Mouse (Mus musculus) kidney, embryonic 15.5 days (tissue): ENCODE results near the gene Plcd1. TPM values are rescaled to one million over a fixed set of nuclear protein-coding genes. Genes with fewer than 3 reads are reported as not detected.

Experiments
- ATAC-seq: fragments of 200-750 bp; cut with Nextera tagmentation; replicated peaks from 2 replicates; pipeline ENCODE4 v1.8.0; 2017; ENCODE audit warnings: moderate TSS enrichment; ENCODE audit not compliant: low FRiP score
- H3K27ac ChIP-seq: fragments of 300-500 bp; sonication (generic); 2 replicates; pipeline ENCODE4 v1.5.1; 2015; ENCODE audit warnings: mild to moderate bottlenecking, inconsistent platforms
- H3K27me3 ChIP-seq: fragments of 300-500 bp; sonication (generic); 2 replicates; pipeline ENCODE4 v1.6.1; 2015; ENCODE audit warnings: inconsistent platforms
- H3K36me3 ChIP-seq: fragments of 300-500 bp; sonication (generic); 2 replicates; pipeline ENCODE4 v1.6.1; 2015; ENCODE audit warnings: inconsistent platforms
- H3K4me1 ChIP-seq: fragments of 300-500 bp; sonication (generic); 2 replicates; pipeline ENCODE4 v1.6.1; 2015; ENCODE audit warnings: inconsistent platforms
- H3K4me2 ChIP-seq: fragments of 300-500 bp; sonication (generic); 2 replicates; pipeline ENCODE4 v1.6.1; 2015; ENCODE audit warnings: moderate library complexity, mild to moderate bottlenecking, inconsistent platforms
- H3K4me3 ChIP-seq: fragments of 300-500 bp; sonication (generic); replicated peaks from 2 replicates; pipeline ENCODE4 v1.5.1; 2015; ENCODE audit warnings: mild to moderate bottlenecking, inconsistent platforms
- H3K9ac ChIP-seq: fragments of 300-500 bp; sonication (generic); 2 replicates; pipeline ENCODE4 v1.6.1; 2015; ENCODE audit warnings: mild to moderate bottlenecking, inconsistent platforms
- H3K9me3 ChIP-seq: fragments of 300-500 bp; sonication (generic); replicated peaks from 2 replicates; pipeline ENCODE4 v1.6.1; 2016; ENCODE audit warnings: inconsistent platforms
- WGBS: fragments of 180-500 bp; shearing (Covaris S2); methylation state at CpG from one replicate; pipeline ENCODE4 v1.1.7; 2015; ENCODE audit warnings: mixed read lengths; 5-methylcytosine and 5-hydroxymethylcytosine counted together
- polyA plus RNA-seq: library from polyadenylated mRNA; unstranded; fragments of >200 nt; fragmentation: Nextera tagmentation; extraction: Ambion mirVana; gene quantifications from 2 replicates; pipeline ENCODE4 v1.2.1, GENCODE M21; 2015

Plcd1 gene
- polyA plus RNA-seq, 1 experiment from 2014 or later = 20.1 TPM

GRCm38 (mm10) chr9:119107566-119107965 is 14.3 kb upstream of the Plcd1 start:
- no peak overlapping the region for H3K9ac ChIP-seq
- H3K36me3 ChIP-seq = no peaks in the 10 kb centered on the region
- no peak overlapping the region for H3K27ac ChIP-seq
- ATAC-seq = no peak
- no peak overlapping the region for H3K4me2 ChIP-seq
- 86% methylated on average over 4 of the region's 4 CpGs for WGBS
- H3K4me1 ChIP-seq = peaks cover 21% of the 10 kb centered on the region
- H3K9me3 ChIP-seq = no peaks in the 10 kb centered on the region
- H3K4me3 ChIP-seq = no peak overlapping the region
- peaks cover 6% of the 10 kb centered on the region; the same call in 1 of the 2 replicates for H3K27me3 ChIP-seq

DNA sequence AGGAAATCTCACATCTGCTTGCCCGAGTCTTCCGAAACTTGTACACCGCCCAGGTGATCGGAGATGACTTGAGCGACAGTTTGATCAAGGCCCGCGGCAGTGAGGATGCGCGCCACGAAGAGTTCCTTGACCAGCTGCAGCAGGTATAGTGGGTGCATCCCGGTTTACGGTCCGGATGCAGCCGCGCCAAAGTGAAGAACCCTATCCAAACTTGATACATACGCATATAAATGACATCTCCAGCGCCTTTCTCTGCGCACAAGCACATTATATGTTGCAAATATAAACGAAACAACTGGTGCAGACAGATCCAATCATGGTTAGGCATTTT is 9.4 kb upstream of the Plcd1 start:
- H3K4me1 ChIP-seq = peaks cover 22% of the 10 kb centered on the region
- no peaks in the 10 kb centered on the region for H3K36me3 ChIP-seq
- H3K9ac ChIP-seq = peak overlapping the region; percentile 39
- WGBS = 3% methylated on average over 19 of the region's 19 CpGs
- peaks cover 6% of the 10 kb centered on the region; the same call in 1 of the 2 replicates for H3K27me3 ChIP-seq
- peak; percentile 10; the same call in 1 of the 2 replicates for ATAC-seq
- peak overlapping the region; percentile 66 for H3K4me3 ChIP-seq
- peak overlapping the region; percentile 93 for H3K4me2 ChIP-seq
- H3K9me3 ChIP-seq = no peaks in the 10 kb centered on the region
- no peak overlapping the region for H3K27ac ChIP-seq

GRCm38 (mm10) chr9:119101992-119102782 is 8.9 kb upstream of the Plcd1 start, which contains the start of gene Dlec1:
TSS of gene Dlec1 (plus strand) at chr9:119102478.
- peak within 1 kb of the TSS; percentile 66 for H3K4me3 ChIP-seq
- H3K4me2 ChIP-seq = peak within 1 kb of the TSS; percentile 93
- H3K9me3 ChIP-seq = no peaks in the 10 kb centered on the region
- H3K27ac ChIP-seq = peak within 1 kb of the TSS; percentile 20; the same call in 1 of the 2 replicates
- H3K9ac ChIP-seq = peak within 1 kb of the TSS; percentile 39
- peaks cover 22% of the 10 kb centered on the region for H3K4me1 ChIP-seq
- no peaks in the 10 kb centered on the region for H3K36me3 ChIP-seq
- ATAC-seq = peak; percentile 79
- H3K27me3 ChIP-seq = peaks cover 6% of the 10 kb centered on the region; the same call in 1 of the 2 replicates
- 3% methylated on average over 44 of the region's 44 CpGs for WGBS

- Histone ChIP-seq H3K27ac (no peak overlapping the region), H3K9me3 (no peaks in the 10 kb centered on the region), H3K4me3 (no peak overlapping the region), H3K4me1 (peaks cover 30% of the 10 kb centered on the region), H3K27me3 (peaks cover 6% of the 10 kb centered on the region; the same call in 1 of the 2 replicates), H3K9ac (no peak overlapping the region), H3K36me3 (no peaks in the 10 kb centered on the region), H3K4me2 (no peak overlapping the region)
- 17% methylated on average over 15 of the region's 15 CpGs for WGBS
- peak; percentile 13; the same call in 1 of the 2 replicates for ATAC-seq
Observed at GRCm38 (mm10) chr9:119100177-119100898, 7.0 kb upstream of the Plcd1 start.

DNA sequence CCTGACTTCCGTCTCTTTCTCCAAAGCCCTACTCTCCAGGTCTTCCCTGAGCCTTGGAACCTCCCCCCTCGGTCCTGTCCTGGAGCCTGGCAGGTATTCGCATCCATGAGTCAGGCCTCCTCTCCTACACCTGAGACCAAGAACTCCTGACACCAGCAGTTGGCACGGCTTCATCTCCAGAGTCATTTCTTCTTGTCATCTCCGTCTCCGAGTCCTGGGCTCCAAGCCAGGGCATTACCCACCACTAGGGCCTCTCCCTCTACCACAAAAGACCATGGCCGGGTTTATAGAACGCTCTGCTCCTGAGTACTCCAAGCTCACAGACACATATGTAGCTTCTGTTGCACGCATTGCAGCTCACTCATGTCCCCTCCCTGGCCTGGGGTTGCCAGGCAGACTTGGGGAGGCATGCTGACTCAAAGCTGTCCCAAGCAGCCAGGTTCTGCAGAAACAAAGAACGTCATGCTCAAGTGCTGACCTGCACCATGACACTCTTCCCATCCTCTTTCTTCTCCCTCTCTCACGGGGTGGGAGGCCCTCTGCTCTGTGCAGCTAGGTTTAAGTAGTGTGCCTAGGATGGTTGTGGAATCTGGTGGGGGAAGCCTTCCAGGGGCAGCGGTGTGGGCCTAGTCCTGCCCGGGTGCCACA is 1.3 kb upstream of the Plcd1 start:
- peaks cover 38% of the 10 kb centered on the region for H3K4me1 ChIP-seq
- H3K27me3 ChIP-seq = peaks cover 17% of the 10 kb centered on the region; the same call in 1 of the 2 replicates
- H3K36me3 ChIP-seq = no peaks in the 10 kb centered on the region
- no peak overlapping the region for H3K9ac ChIP-seq
- no peak overlapping the region for H3K4me3 ChIP-seq
- no peaks in the 10 kb centered on the region for H3K9me3 ChIP-seq
- 83% methylated on average over 13 of the region's 13 CpGs for WGBS
- H3K27ac ChIP-seq = no peak overlapping the region
- no peak overlapping the region for H3K4me2 ChIP-seq
- no peak for ATAC-seq

GRCm38 (mm10) chr9:119092473-119093418 is 556 bp downstream of the Plcd1 start:
- no peaks in the 10 kb centered on the region for H3K9me3 ChIP-seq
- ATAC-seq = no peak
- WGBS = 3% methylated on average over 45 of the region's 45 CpGs
- peak overlapping the region; percentile 56 for H3K9ac ChIP-seq
- H3K27ac ChIP-seq = peak overlapping the region; percentile 29; the same call in 1 of the 2 replicates
- H3K4me3 ChIP-seq = peak overlapping the region; percentile 61
- no peaks in the 10 kb centered on the region for H3K36me3 ChIP-seq
- peaks cover 51% of the 10 kb centered on the region for H3K4me1 ChIP-seq
- peak overlapping the region; percentile 93 for H3K4me2 ChIP-seq
- H3K27me3 ChIP-seq = peaks cover 17% of the 10 kb centered on the region; the same call in 1 of the 2 replicates

GRCm38 (mm10) chr9:119091581-119092310 is 1.6 kb downstream of the Plcd1 start:
- Histone ChIP-seq H3K9ac (no peak overlapping the region), H3K27ac (no peak overlapping the region), H3K36me3 (no peaks in the 10 kb centered on the region), H3K27me3 (peaks cover 17% of the 10 kb centered on the region; the same call in 1 of the 2 replicates), H3K9me3 (no peaks in the 10 kb centered on the region), H3K4me1 (peaks cover 59% of the 10 kb centered on the region), H3K4me3 (peak overlapping the region; percentile 61), H3K4me2 (peak overlapping the region; percentile 93)
- no peak for ATAC-seq
- WGBS = 63% methylated on average over 12 of the region's 12 CpGs

- H3K27ac ChIP-seq = no peak overlapping the region
- no peak overlapping the region for H3K9ac ChIP-seq
- H3K9me3 ChIP-seq = no peaks in the 10 kb centered on the region
- ATAC-seq = no peak
- H3K27me3 ChIP-seq = peaks cover 17% of the 10 kb centered on the region; the same call in 1 of the 2 replicates
- H3K36me3 ChIP-seq = no peaks in the 10 kb centered on the region
- H3K4me2 ChIP-seq = no peak overlapping the region
- H3K4me3 ChIP-seq = no peak overlapping the region
- WGBS = 91% methylated on average over 5 of the region's 5 CpGs
- H3K4me1 ChIP-seq = peaks cover 57% of the 10 kb centered on the region
Observed at GRCm38 (mm10) chr9:119090462-119090861, 2.8 kb downstream of the Plcd1 start.

- Histone ChIP-seq H3K36me3 (no peaks in the 10 kb centered on the region), H3K27me3 (peaks cover 17% of the 10 kb centered on the region; the same call in 1 of the 2 replicates), H3K4me3 (no peak overlapping the region), H3K27ac (no peak overlapping the region), H3K9me3 (no peaks in the 10 kb centered on the region), H3K9ac (no peak overlapping the region), H3K4me1 (peaks cover 62% of the 10 kb centered on the region), H3K4me2 (no peak overlapping the region)
- 58% methylated on average over 7 of the region's 7 CpGs for WGBS
- no peak for ATAC-seq
Observed at GRCm38 (mm10) chr9:119089437-119089836, 3.9 kb downstream of the Plcd1 start.

DNA sequence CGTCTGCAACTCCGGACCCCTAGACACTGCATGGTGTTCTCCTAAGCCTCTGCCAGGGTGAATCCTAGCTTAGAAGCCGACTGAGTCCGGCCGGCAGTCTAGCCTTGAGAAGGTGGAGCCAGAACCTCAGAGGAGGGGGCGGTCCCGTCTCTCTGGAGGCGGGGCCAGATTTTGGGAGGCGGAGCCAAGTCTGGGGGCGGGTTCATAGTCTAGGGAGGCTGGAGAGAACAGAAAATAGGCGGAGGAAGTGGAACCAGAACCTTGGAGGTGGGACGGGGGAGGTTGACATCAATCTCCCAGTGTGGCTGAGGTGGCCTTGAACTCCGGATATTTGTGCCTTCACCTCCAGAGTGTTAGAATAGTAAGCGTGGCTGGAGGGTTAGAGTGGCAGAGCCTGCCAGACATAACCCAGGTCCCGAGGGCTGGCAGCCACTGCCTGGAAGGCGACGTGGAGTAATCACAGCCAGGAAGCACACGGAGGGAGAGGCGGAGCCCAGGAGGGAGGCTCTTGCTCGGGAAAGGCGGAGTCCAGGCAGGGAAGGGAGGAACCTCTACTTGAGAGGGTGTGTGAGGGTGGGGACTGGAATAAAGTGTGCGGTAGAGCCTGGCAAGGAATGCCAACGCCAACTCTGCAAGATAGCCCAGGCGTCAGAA is 5.0 kb downstream of the Plcd1 start:
- Histone ChIP-seq H3K4me3 (peak overlapping the region; percentile 49), H3K36me3 (no peaks in the 10 kb centered on the region), H3K27ac (peak overlapping the region; percentile 90), H3K9ac (peak overlapping the region; percentile 40), H3K9me3 (no peaks in the 10 kb centered on the region), H3K4me2 (peak overlapping the region; percentile 65), H3K4me1 (peaks cover 53% of the 10 kb centered on the region), H3K27me3 (peaks cover 12% of the 10 kb centered on the region; the same call in 1 of the 2 replicates)
- WGBS = under 1% methylated on average over 24 of the region's 24 CpGs
- peak; percentile 91 for ATAC-seq
